Comparison of ENCODE assay signal across 9 mouse cellular contexts in genomic region chr10:70428121-70428662, GRCm38 (mm10). TPM values are rescaled to one million over a fixed set of nuclear protein-coding genes. Genes with fewer than 3 reads are reported as not detected.
A peak's percentile ranks its signal among the peaks of the same experiment; 100 is the strongest.
DNase-seq lines count a peak whose midpoint lies in the region; ATAC-seq lines count a peak whose summit lies in the region.
"Had no signal": no experiment of that assay in that cellular context is flagged by ENCODE, and none has a peak within 500 bp of the region (broad histone marks: within the 10 kb centered on the region; RNA-seq: fewer than 3 reads in every experiment).

No protein-coding gene starts in this region.

- H3K9me3 ChIP-seq in heart, embryonic 15.5 days (replicated peaks) = no peaks in the 10 kb centered on the region

- no peaks in the 10 kb centered on the region for H3K36me3 ChIP-seq in heart, embryonic 15.5 days

- peak; percentile 73 for DNase-seq in layer of hippocampus, adult 11-12 months (ENCODE audit: low spot score)
- no peak for DNase-seq in layer of hippocampus, adult 9-10 months (ENCODE audit: low spot score)
- DNase-seq in cerebellum, adult 9-10 months = peak; percentile 53
- peak; percentile 45 for DNase-seq in right cerebral cortex, postnatal 25 days
- DNase-seq in urinary bladder, postnatal 4 days (ENCODE audit: low spot score in 2 of 2) = no peak

- no peak overlapping the region for H3K9ac ChIP-seq in heart, embryonic 15.5 days

- no peak overlapping the region for H3K4me3 ChIP-seq in heart, embryonic 15.5 days
- H3K4me3 ChIP-seq: megakaryocyte, embryonic 14.5 days had no signal

- H3K4me1 ChIP-seq in heart, embryonic 15.5 days (replicated peaks) = no peaks in the 10 kb centered on the region
- H3K4me1 ChIP-seq: megakaryocyte, embryonic 14.5 days had no signal

- H3K27me3 ChIP-seq in heart, embryonic 15.5 days = no peaks in the 10 kb centered on the region
- H3K27me3 ChIP-seq: megakaryocyte, embryonic 14.5 days had no signal

- ATAC-seq in heart, embryonic 15.5 days (replicated peaks; ENCODE audit: insufficient number of reproducible peaks, insufficient read depth, low FRiP score, low read depth) = no peak
- no peak for ATAC-seq in granulocyte monocyte progenitor cell, adult 5-6 weeks (replicated peaks; ENCODE audit: poor library complexity, severe bottlenecking)

- H3K27ac ChIP-seq in heart, embryonic 15.5 days = peak overlapping the region; percentile 53

- 42% methylated on average over 5 of the region's 5 CpGs for WGBS in heart, embryonic 15.5 days

- no peak overlapping the region for H3K4me2 ChIP-seq in heart, embryonic 15.5 days

RNA-seq across cellular contexts. Expression of gene Fam13c, which starts 12.1 kb away (rescaled TPM):
- polyA plus RNA-seq in heart, embryonic 15.5 days (2015; fragmentation: Nextera tagmentation; extraction: Ambion mirVana) = 10.1 and 11.5 TPM in 2 replicates
- not detected in 2 replicates for total RNA-seq in granulocyte monocyte progenitor cell, adult 5-6 weeks (2014; fragmentation: Nextera tagmentation)
- not detected in 2 replicates for total RNA-seq in granulocyte monocyte progenitor cell, adult 5-6 weeks (2017)
- total RNA-seq: hematopoietic stem cell, adult 5-6 weeks had no signal

Comparison
In these comparisons a context has a peak if more than half of its experiments do, and no peak if none do; other contexts are left out.
1. DNase-seq: peak in layer of hippocampus, adult 11-12 months (single experiment), cerebellum, adult 9-10 months (single experiment) and right cerebral cortex, postnatal 25 days (single experiment); none in layer of hippocampus, adult 9-10 months (single experiment) and urinary bladder, postnatal 4 days (0 of 2).